Mouse (Mus musculus) adrenal gland, postnatal 10 days (tissue): ENCODE results near the gene Kcnj8. TPM values are rescaled to one million over a fixed set of nuclear protein-coding genes. Genes with fewer than 3 reads are reported as not detected.

Experiments used
- total RNA-seq, 2 experiments: library from RNA; stranded (reverse); gene quantifications; 2 replicates each; pipeline ENCODE4 v1.2.3; 2021

Gene Kcnj8
- total RNA-seq, 2 experiments from 2014 or later = 22.2 to 23.9 TPM

Other genes starting within 250 kb of the Kcnj8 start
- gene Slco1a5, start 248.6 kb downstream of the Kcnj8 start, total RNA-seq = not detected
- 10 to 100 TPM in 1 of 2 experiments, 1 to 10 TPM in 1; 9.6 to 14.7 TPM for gene Pyroxd1, start 226.0 kb downstream of the Kcnj8 start, total RNA-seq
- gene Recql, start 184.5 kb downstream of the Kcnj8 start, total RNA-seq = 10 to 100 TPM; 13.9 to 17.8 TPM
- 10 to 100 TPM; 32.5 to 35.0 TPM for gene Golt1b, start 184.4 kb downstream of the Kcnj8 start, total RNA-seq
- under 1 TPM in 1 of 2 experiments, not detected in 1; 0.18 TPM for gene Spx, start 158.2 kb downstream of the Kcnj8 start, total RNA-seq
- 10 to 100 TPM in 1 of 2 experiments, 1 to 10 TPM in 1; 9.9 to 42.7 TPM for gene Gys2, start 98.5 kb downstream of the Kcnj8 start, total RNA-seq
- 100 to 1,000 TPM; 483 to 579 TPM for gene Ldhb, start 63.7 kb downstream of the Kcnj8 start, total RNA-seq
- 10 to 100 TPM; 36.0 to 43.2 TPM for gene Abcc9, start 130.7 kb upstream of the Kcnj8 start, total RNA-seq
- gene Cmas, start 185.1 kb upstream of the Kcnj8 start, total RNA-seq = 10 to 100 TPM; 33.8 to 37.4 TPM
- gene Sult6b2, start 232.9 kb upstream of the Kcnj8 start, total RNA-seq = not detected